Mouse (Mus musculus) kidney, adult 11 months (tissue): Measurements from ENCODE around the gene March7.

ENCODE experiments used
- DNase-seq: peaks from one replicate; pipeline ENCODE4 v3.0.0; 2022

The March7 gene

GRCm38 (mm10) chr2:60289451-60289850, 79.8 kb downstream of the March7 start:
- DNase-seq: no peak

DNA sequence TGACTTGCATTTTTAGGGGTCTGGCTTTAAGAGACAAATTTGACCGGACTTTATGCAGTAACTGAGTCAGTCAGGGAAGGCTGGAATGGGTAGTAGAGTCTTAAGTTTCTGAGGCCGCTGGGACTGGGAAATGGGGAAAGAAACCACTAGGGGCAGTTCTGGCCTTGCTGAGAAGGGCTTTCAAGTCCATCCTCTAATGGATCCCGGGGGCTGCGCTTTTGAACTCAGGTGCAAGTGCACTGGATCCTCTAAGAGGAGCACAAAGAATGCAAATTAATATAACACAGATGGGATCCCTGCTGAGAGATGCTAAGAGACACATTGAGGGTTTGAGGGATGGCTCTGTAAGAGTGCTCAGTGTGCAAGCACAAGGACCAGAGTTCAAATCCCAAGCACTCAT, 81.7 kb downstream of the March7 start:
- DNase-seq: no peak

DNA sequence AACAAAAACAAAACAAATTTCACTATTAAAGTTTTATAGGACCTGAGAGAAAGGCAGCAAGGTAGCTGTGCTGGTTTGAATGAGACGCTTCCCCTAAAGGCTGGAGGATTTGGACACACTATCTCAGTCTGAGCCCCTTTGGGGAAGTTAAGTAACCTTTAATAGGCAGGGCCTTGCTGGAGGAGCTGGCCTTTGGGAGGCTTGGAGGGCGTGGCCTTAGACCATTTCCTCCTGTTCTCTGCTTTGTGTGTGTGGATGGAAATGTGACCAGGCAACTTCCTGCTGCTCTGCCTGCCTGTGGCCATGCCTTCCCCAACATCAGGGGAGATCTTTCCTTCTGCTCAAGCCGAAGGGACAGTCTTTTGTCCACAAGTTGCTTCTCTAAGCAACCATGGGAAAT, 88.6 kb downstream of the March7 start:
- DNase-seq: no peak

- DNase-seq: no peak
Observed at GRCm38 (mm10) chr2:60299323-60299722, 89.6 kb downstream of the March7 start.
